ENCODE assay signal across 8 mouse cellular contexts in the genomic region with DNA sequence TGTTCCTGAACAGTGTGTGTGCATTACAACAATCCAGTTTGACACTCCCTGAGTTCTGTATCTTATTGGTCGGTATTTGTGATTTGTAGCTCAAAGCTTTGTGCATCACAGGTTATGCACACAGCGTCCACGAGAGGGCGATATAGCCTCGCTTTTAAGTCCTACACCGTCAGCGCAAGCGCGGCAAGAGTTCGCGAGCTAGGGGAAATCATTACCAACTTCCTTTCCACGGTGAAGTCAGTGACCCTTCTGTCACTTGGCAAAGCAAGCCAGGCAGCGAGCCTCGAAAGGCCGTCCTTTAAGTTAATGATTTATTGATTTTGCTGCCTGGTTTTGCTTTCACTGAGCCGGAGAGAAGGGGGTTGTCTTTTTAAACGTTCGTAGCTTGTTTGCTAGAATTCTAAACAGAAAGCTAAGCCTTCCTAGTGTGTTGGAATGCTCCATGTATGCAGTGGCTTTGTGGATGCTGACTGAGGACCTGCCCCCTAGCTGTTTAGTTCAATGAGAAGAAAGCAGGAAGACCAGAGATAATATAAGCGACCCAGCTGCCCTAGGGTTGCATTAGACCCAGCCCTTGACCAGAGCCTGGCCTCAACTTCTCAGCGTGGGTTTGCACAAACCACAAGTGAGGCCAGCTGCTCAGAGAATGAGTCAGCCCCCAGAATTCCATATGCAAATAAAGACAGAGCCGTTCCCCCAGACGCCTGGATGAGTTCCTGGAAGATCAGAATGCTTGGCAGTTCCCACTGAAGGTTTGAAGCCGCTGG.
DNase-seq lines count a peak whose midpoint lies in the region; ATAC-seq lines count a peak whose summit lies in the region.

No protein-coding gene starts in this region.

- H3K4me1 ChIP-seq in forebrain, embryonic 11.5 days (replicated peaks; ENCODE audit: control insufficient read depth, insufficient read depth, low read length): no peaks in the 10 kb centered on the region
- H3K4me1 ChIP-seq in heart, embryonic 16.5 days (ENCODE audit: control insufficient read depth, insufficient read depth, low read length): peaks cover 9% of the 10 kb centered on the region
- peaks cover 14% of the 10 kb centered on the region for H3K4me1 ChIP-seq in liver, embryonic 15.5 days (replicated peaks)
- peaks cover 7% of the 10 kb centered on the region for H3K4me1 ChIP-seq in neural tube, embryonic 12.5 days

- H3K4me2 ChIP-seq in forebrain, embryonic 11.5 days (ENCODE audit: low read depth, low read length, severe bottlenecking): peak overlapping the region; percentile 34
- H3K4me2 ChIP-seq in heart, embryonic 16.5 days (ENCODE audit: low read depth, low read length): peak overlapping the region; percentile 61
- peak overlapping the region; percentile 62 for H3K4me2 ChIP-seq in liver, embryonic 15.5 days
- peak overlapping the region; percentile 56 for H3K4me2 ChIP-seq in neural tube, embryonic 12.5 days (replicated peaks)

- peak; percentile 97 for ATAC-seq in CD4-positive, CD25-positive, alpha-beta regulatory T cell, adult 4 months
- ATAC-seq in forebrain, embryonic 11.5 days (replicated peaks; ENCODE audit: low FRiP score): peak; percentile 80
- ATAC-seq in heart, embryonic 16.5 days (replicated peaks; ENCODE audit: extremely low read depth, insufficient read depth, low FRiP score): peak; percentile 85
- peak; percentile 80 for ATAC-seq in liver, embryonic 15.5 days (ENCODE audit: insufficient read depth)
- ATAC-seq in neural tube, embryonic 12.5 days (ENCODE audit: low FRiP score, low read depth): peak; percentile 57

- no peaks in the 10 kb centered on the region for H3K27me3 ChIP-seq in forebrain, embryonic 11.5 days (ENCODE audit: control insufficient read depth, insufficient read depth, low read length)
- no peaks in the 10 kb centered on the region for H3K27me3 ChIP-seq in heart, embryonic 16.5 days (ENCODE audit: control insufficient read depth, insufficient read depth, low read length)
- H3K27me3 ChIP-seq in liver, embryonic 15.5 days: no peaks in the 10 kb centered on the region
- no peaks in the 10 kb centered on the region for H3K27me3 ChIP-seq in neural tube, embryonic 12.5 days (replicated peaks)

- peak; percentile 20 for DNase-seq in c-Kit-negative CD71-positive TER-119-positive erythroid progenitor cells, embryonic 14.5 days (ENCODE audit: low read depth, low spot score)
- DNase-seq in forebrain, embryonic 11.5 days (ENCODE audit: low spot score): peak; percentile 93
- peak; percentile 96 for DNase-seq in kidney, postnatal 36 days
- peak; percentile 95 for DNase-seq in telencephalon, adult 2 months (ENCODE audit: low read depth, low spot score)

- H3K27ac ChIP-seq in forebrain, embryonic 11.5 days (ENCODE audit: low read depth, low read length): no peak overlapping the region
- peak overlapping the region; percentile 84 for H3K27ac ChIP-seq in heart, embryonic 16.5 days (ENCODE audit: low read length)
- H3K27ac ChIP-seq in liver, embryonic 15.5 days (replicated peaks): peak overlapping the region; percentile 73
- no peak overlapping the region for H3K27ac ChIP-seq in neural tube, embryonic 12.5 days

- peak overlapping the region; percentile 3; the same call in 1 of the 2 replicates for H3K4me3 ChIP-seq in forebrain, embryonic 11.5 days (ENCODE audit: low read depth, low read length)
- H3K4me3 ChIP-seq in heart, embryonic 16.5 days (ENCODE audit: low read length): peak overlapping the region; percentile 45
- peak overlapping the region; percentile 41 for H3K4me3 ChIP-seq in liver, embryonic 15.5 days (replicated peaks)
- H3K4me3 ChIP-seq in neural tube, embryonic 12.5 days: peak overlapping the region; percentile 22; the same call in 1 of the 2 replicates

- H3K9ac ChIP-seq in forebrain, embryonic 11.5 days (ENCODE audit: low read length): peak overlapping the region; percentile 9; the same call in 1 of the 2 replicates
- H3K9ac ChIP-seq in heart, embryonic 16.5 days (ENCODE audit: low read length): peak overlapping the region; percentile 59
- H3K9ac ChIP-seq in liver, embryonic 15.5 days: 0 out of 2 replicates have a peak overlapping the region, but pooled peaks have one; percentile 18
- no peak overlapping the region for H3K9ac ChIP-seq in neural tube, embryonic 12.5 days

- no peaks in the 10 kb centered on the region for H3K9me3 ChIP-seq in forebrain, embryonic 11.5 days (ENCODE audit: control insufficient read depth, low read length)
- no peaks in the 10 kb centered on the region for H3K9me3 ChIP-seq in heart, embryonic 16.5 days (replicated peaks; ENCODE audit: control insufficient read depth, low read length)
- no peaks in the 10 kb centered on the region for H3K9me3 ChIP-seq in liver, embryonic 15.5 days (replicated peaks)
- H3K9me3 ChIP-seq in neural tube, embryonic 12.5 days: no peaks in the 10 kb centered on the region

- 11% methylated on average over 23 of the region's 23 CpGs for WGBS in forebrain, embryonic 11.5 days
- WGBS in heart, embryonic 16.5 days: 5% methylated on average over 23 of the region's 23 CpGs
- 3% methylated on average over 23 of the region's 23 CpGs for WGBS in liver, embryonic 15.5 days (ENCODE audit: insufficient replicate concordance)
- 7% methylated on average over 23 of the region's 23 CpGs for WGBS in neural tube, embryonic 12.5 days

- H3K36me3 ChIP-seq in forebrain, embryonic 11.5 days (ENCODE audit: control insufficient read depth, insufficient read depth, low read length): no peaks in the 10 kb centered on the region
- H3K36me3 ChIP-seq in heart, embryonic 16.5 days (ENCODE audit: control insufficient read depth, insufficient read depth): no peaks in the 10 kb centered on the region
- H3K36me3 ChIP-seq in liver, embryonic 15.5 days (replicated peaks): no peaks in the 10 kb centered on the region
- H3K36me3 ChIP-seq in neural tube, embryonic 12.5 days: no peaks in the 10 kb centered on the region

Comparison
In these comparisons a context has a peak if more than half of its experiments do, and no peak if none do; other contexts are left out.
1. DNase-seq: peak in every context shown above with its lines; median percentile 96 in kidney, postnatal 36 days; 95 in telencephalon, adult 2 months; 93 in forebrain, embryonic 11.5 days; 20 in c-Kit-negative CD71-positive TER-119-positive erythroid progenitor cells, embryonic 14.5 days.
2. H3K27ac ChIP-seq: peak in heart, embryonic 16.5 days (single experiment) and liver, embryonic 15.5 days (single experiment); none in forebrain, embryonic 11.5 days (single experiment) and neural tube, embryonic 12.5 days (single experiment).
3. Peak in every context shown above with its lines, with median percentiles within 50 percentile points of each other: ATAC-seq, H3K4me2 ChIP-seq and H3K4me3 ChIP-seq.